Mouse (Mus musculus): Measurements from ENCODE around the gene Thbd.
A peak's percentile ranks its signal among the peaks of the same experiment; 100 is the strongest.

The Thbd gene

GRCm38 (mm10) chr2:148386476-148386875, 21.5 kb downstream of the Thbd start:
- no peak for DNase-seq (ENCODE audit: low read depth)

GRCm38 (mm10) chr2:148381076-148381475, 26.9 kb downstream of the Thbd start:
- no peak for DNase-seq (ENCODE audit: low read depth)

GRCm38 (mm10) chr2:148379899-148380413, 28.0 kb downstream of the Thbd start:
- no peak for DNase-seq (ENCODE audit: low read depth)

DNA sequence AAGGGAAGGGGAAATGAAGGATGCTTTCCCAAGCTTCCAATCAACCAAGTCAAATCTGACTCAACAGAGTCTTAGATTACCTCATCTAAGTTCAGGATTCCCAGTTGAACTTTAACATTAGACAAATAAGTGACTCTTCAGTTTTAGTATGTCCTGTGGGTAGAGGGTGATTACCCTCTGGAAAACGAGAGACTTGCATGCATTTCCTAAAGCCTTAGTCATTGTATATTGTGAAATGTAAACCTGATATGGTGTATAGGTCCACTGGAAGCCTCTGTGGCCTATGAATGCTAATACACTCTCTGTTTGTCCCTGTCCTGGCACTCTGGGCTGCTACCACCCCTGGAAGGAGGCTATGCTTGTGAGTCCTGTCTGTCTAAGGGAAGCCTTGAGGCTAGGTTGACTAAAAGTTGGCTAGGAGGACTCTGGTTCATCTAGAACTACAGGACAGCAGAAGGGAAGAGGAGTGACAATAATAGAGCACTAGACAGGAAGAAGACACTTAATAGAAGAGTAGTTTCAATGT, 29.1 kb downstream of the Thbd start:
- DNase-seq (ENCODE audit: low read depth) = no peak

DNA sequence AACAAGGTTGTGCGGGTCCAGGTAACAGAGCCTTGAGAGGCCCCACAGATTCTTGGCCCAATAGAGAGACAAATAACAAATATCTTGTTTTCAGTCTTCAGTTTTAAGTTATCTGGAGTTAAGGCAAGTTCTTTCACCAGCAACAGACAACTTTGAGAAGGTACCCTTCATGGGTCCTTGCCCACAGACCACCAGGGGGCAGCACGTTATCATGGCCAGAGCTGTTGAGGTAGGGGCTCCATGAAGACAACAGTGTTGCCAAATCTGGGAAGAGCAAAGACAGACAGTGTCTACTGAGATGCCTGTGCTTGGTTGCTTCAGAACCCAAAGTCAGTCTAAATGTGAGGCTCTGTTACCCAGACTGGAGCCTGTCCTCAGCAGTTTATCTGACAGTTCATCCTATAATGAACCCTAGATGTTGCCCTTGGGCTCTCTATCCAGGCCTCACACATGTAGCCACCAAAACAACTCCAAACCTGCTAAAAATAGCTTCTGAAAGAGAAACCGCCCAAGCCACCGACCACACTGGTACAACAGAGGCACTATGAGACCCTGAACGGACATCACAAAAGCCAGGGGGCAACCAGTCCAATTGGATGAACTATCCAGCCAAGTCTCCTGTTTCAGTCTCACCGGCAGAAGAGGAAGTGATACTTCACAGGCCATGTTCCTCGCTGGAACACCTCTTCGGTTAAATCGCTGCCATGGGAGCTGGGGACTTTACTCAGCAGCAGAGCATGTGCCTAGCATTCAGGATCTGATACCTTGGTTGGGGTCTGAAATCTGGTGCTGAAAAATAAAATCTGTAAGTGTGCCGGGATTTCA, 32.5 kb downstream of the Thbd start:
- DNase-seq (ENCODE audit: low read depth) = peak; percentile 4

DNA sequence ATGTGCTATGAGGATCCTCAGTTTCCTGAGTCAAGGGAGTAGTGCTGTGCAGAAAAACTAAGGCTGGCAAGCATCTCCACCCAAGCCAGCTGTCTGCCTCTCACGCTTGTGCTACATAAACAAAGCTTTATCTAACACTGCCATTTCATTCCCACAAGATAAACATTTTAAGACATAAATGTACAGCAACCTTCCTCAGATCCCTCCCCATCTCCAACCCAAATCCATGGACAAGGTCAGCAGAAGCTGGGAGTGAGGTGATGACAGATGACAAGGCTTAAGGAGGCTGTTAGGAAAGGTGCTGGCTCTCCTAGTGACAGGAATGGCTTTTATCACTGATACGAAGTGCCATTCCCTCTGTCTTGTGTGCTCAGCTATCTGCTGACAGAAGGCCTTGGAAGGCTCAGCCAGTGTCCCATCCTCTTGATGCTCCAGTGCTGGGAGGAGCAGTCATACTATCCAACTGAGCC, 34.4 kb downstream of the Thbd start:
- DNase-seq (ENCODE audit: low read depth) = no peak

DNA sequence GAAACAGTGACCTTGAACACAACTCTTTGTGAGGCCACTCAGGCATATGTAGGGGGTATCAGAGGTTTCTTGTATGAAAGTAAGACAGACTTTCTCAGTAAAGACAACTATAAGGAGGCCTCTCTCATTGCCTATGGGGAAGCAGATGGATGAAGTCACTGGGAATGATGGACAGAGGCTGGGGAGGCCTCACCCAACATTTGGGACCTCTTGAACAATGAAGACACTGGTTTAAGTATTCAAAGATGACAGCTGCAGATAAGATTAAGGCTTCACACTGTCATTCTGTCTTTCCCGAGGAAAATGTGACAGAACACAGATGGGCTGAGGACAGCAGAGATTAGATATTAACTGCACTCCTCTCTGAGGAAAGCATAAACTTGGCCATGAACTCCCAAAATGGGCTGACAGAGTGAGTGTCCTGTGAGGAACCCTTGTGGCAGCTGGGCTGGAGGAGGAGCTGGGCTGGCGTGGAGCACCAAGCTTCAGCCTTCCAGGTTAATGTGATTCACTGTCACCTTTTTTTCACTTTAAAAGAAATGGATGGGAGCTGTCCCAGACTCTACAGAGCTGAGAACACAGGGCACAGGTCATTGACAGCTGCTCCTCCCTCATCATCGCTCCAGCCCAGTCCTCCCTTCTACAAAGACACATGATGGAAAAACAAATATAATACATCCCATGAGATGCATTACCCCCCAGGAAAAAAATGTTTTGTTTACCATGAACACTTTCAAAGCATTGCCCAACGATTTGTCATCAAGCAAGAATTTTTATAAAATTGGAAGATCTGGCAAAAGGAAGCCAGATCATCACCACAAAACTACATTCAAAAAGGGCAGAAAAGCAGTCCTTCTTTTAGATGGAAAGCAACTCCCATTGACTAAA, 36.0 kb downstream of the Thbd start:
- DNase-seq (ENCODE audit: low read depth) = no peak

- DNase-seq (ENCODE audit: low read depth) = no peak
Measured at GRCm38 (mm10) chr2:148365227-148365626, 42.8 kb downstream of the Thbd start.

GRCm38 (mm10) chr2:148364536-148364935, 43.5 kb downstream of the Thbd start:
- no peak for DNase-seq (ENCODE audit: low read depth)

DNA sequence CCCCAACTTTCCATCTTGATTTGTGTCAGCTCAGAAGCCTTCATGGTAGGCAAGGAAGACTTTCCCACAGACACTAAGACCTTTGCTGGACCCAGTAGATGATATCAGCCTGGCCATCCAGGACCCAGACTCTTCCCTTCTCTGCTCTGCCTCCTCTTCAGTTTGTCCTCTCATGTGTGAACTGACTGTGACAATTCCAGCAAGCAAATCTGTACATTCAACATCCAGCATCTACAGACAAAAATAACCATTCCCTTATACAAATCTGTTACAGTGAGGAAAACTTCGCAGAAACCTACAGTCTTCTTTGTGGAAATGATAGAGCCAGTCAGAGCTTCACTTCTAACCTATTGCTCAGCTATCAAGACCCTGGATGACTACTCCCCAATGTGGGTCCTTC, 50.8 kb downstream of the Thbd start:
- no peak for DNase-seq (ENCODE audit: low read depth)

Measured in c-Kit-positive CD71-positive TER-119-negative erythroid progenitor cells, embryonic 14.5 days (primary cell).